Mouse (Mus musculus) effector memory CD4-positive, alpha-beta T cell, adult 5 months (primary cell): ENCODE data around the gene Hist1h2ad. TPM values are rescaled to one million over a fixed set of nuclear protein-coding genes. Genes with fewer than 3 reads are reported as not detected.

ENCODE experiments used
- polyA plus RNA-seq: library from polyadenylated mRNA; unstranded; fragments of 100-300 nt; shearing (Covaris generic); gene quantifications from one replicate; pipeline ENCODE4 v1.2.1, GENCODE M21; 2017

The Hist1h2ad gene
- 0.70 TPM for polyA plus RNA-seq

DNA sequence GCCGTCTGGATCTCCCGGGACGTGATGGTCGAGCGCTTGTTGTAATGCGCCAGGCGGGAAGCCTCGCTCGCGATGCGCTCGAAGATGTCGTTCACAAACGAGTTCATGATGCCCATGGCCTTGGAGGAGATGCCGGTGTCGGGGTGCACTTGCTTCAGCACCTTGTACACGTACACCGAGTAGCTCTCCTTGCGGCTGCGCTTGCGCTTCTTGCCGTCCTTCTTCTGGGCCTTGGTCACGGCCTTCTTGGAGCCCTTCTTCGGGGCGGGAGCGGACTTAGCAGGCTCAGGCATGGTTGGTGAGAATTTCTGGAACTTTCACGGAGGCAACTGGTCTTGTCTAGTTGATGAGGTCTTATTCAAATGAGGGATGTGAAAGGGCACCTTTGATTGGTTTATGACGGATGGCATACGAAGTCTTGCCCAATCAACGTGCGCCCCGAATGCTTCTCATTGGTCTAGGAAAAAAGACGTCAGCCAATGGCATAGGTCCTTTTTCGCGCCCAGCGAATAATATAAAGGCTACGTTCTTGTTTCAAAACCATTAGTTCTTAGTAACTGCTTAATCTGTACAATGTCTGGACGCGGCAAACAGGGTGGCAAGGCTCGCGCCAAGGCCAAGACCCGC lies at the start of gene Hist1h2ad, which contains the start of gene Hist1h2bf:
TSS of gene Hist1h2ad (plus strand) at position 484 of the 627 bp plus-strand sequence.
TSS of gene Hist1h2bf (minus strand) at position 299 of the 627 bp plus-strand sequence.

DNA sequence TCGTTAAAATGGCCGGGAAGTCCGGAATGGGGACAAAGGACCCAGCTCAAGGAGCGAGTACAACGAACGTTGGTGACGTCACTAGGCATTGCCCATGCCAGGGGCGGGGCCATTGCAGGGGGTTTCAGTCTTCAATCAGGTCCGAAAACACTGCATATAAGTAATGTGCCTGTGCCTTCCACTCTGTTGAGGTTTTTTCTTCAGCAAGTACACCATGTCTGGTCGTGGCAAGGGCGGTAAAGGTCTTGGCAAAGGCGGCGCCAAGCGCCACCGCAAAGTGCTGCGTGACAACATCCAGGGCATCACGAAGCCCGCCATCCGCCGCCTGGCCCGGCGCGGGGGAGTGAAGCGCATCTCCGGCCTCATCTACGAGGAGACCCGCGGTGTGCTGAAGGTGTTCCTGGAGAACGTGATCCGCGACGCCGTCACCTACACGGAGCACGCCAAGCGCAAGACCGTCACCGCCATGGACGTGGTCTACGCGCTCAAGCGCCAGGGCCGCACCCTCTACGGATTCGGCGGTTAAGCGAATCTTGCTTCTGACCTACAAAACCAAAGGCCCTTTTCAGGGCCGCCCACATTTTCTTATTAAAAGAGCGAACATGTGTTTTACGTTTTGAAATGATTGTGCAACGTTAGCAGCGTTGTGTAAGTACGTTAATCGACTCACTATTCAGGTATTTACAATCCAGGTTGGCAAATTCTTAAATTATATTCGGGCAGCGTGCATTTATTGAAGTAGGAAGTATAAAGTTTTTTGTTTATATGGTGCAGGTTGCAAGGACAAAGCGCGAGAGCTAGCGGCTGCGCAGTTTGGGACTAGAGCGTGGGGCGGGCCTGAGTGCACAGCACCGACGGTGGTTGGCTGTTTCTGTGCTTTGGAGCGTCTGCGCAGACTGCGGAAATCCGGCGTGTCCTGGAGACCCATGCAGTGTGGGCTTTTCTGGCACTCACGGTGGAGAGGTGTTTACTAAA lies 43.0 kb upstream of the Hist1h2ad start, which contains the start of gene Hist1h4h:
TSS of gene Hist1h4h (plus strand) at position 150 of the 975 bp plus-strand sequence.

DNA sequence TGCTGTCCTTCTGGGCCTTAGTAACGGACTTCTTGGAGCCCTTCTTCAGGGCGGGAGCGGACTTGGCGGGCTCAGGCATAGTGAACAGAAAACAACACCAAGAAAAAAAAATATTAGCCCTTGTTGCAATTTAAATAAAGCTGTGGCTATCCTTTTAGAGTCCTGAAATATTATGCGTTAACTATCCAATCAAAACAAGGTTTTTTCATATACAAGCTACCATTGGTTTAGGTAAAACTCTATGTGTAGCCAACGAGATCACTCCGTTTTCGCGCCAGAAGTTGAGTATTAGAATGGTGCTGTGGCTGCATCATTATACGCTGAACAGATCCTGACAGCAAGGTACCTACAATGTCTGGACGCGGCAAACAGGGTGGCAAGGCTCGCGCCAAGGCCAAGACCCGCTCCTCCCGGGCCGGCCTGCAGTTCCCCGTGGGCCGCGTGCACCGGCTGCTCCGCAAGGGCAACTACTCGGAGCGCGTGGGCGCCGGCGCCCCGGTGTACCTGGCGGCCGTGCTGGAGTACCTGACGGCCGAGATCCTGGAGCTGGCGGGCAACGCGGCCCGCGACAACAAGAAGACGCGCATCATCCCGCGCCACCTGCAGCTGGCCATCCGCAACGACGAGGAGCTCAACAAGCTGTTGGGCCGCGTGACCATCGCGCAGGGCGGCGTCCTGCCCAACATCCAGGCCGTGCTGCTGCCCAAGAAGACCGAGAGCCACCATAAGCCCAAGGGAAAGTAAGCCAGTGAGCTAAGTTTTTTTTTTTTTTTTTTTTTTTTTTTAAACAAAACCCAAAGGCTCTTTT lies 40.4 kb upstream of the Hist1h2ad start, which contains the start of gene Hist1h2af:
TSS of gene Hist1h2af (plus strand) at position 347 of the 808 bp plus-strand sequence.

GRCm38 (mm10) chr13:23535137-23536075 lies 38.8 kb upstream of the Hist1h2ad start, which contains the start of gene Hist1h3g:
Hist1h3g (plus strand) TSS chr13:23535422.

GRCm38 (mm10) chr13:23542999-23543607 lies 31.1 kb upstream of the Hist1h2ad start, which contains the start of gene Hist1h2bh:
Hist1h2bh (minus strand) TSS chr13:23543392.

DNA sequence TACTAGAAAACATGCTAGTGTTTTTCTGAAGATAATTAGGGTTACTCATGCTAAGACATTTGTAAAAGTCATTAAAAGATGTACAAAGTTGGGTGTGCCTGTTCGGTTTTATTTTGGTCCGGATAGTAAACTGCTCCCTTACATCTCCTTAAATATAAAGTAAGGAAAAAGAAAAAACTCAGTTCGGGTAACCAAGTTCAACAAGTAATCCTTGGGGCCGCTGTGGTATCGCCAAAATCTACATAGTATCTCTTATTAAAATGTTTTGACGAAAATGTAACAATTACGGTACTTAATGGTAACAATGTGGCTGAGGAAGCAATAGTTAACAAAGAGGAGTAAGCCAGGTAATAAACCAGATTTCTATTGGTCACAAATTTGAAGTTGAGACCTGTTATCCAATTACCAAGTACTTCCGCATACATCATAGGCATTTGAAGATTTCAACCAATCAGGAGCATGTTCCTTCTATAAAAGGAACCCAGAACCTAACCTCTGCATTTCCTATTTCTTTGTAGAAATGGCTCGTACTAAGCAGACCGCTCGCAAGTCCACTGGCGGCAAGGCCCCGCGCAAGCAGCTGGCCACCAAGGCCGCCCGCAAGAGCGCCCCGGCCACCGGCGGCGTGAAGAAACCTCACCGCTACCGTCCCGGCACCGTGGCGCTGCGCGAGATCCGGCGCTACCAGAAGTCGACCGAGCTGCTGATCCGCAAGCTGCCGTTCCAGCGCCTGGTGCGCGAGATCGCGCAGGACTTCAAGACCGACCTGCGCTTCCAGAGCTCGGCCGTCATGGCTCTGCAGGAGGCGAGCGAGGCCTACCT lies 30.0 kb upstream of the Hist1h2ad start, which contains the start of gene Hist1h3f:
TSS of gene Hist1h3f (plus strand) at position 88 of the 822 bp plus-strand sequence.

GRCm38 (mm10) chr13:23551146-23551834 lies 22.9 kb upstream of the Hist1h2ad start, which contains the start of gene Hist1h4f:
Hist1h4f (minus strand) TSS chr13:23551648.

DNA sequence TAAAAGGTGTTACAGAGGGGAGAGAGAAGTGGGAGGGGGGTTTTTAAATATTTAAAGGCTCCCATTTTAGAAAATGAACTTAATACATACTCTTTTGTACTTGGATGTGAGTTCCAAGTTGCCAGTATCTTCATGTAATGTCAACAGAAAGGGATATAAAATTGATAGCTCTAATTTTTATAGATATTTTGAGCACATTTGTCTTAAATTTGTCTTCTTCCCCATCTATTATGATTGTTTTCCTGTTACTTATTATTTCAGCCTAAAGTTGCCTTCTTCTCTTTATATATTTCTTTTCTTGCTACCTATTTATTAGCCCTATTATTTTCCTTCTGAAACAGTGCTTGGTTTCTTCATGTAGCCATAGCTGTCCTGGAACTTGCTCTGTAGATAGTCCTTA lies 21.2 kb upstream of the Hist1h2ad start, which contains the start of gene Hist1h1d:
TSS of gene Hist1h1d (plus strand) at position 301 of the 400 bp plus-strand sequence.

DNA sequence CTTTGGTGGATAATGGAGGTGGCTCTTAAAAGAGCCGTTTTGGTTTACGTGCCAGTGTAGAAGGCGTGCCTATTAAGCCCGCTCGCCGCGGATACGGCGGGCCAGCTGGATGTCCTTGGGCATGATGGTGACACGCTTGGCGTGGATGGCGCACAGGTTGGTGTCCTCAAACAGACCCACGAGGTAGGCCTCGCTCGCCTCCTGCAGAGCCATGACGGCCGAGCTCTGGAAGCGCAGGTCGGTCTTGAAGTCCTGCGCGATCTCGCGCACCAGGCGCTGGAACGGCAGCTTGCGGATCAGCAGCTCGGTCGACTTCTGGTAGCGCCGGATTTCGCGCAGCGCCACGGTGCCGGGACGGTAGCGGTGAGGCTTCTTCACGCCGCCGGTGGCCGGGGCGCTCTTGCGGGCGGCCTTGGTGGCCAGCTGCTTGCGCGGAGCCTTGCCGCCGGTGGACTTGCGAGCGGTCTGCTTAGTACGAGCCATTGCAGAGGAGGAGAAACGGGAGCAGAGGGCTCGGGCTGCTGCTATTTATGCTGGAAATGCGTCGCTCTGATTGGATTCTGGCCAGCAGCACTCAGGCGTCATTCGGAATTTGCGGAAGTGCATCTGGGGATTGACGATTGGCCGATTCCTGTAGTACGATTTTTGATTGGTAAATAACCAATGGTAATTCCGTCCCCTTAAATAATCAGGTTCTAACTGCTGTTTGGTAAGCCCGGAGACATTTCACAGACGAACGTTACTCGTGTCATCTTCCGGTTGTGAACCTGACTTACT lies 12.1 kb upstream of the Hist1h2ad start, which contains the start of gene Hist1h3e:
TSS of gene Hist1h3e (minus strand) at position 487 of the 777 bp plus-strand sequence.

GRCm38 (mm10) chr13:23571022-23571503 lies 3.1 kb upstream of the Hist1h2ad start, which contains the start of the genes Hist1h2ae and Hist1h2bg:
Hist1h2ae (minus strand) TSS chr13:23571220.
Hist1h2bg (plus strand) TSS chr13:23571396.

DNA sequence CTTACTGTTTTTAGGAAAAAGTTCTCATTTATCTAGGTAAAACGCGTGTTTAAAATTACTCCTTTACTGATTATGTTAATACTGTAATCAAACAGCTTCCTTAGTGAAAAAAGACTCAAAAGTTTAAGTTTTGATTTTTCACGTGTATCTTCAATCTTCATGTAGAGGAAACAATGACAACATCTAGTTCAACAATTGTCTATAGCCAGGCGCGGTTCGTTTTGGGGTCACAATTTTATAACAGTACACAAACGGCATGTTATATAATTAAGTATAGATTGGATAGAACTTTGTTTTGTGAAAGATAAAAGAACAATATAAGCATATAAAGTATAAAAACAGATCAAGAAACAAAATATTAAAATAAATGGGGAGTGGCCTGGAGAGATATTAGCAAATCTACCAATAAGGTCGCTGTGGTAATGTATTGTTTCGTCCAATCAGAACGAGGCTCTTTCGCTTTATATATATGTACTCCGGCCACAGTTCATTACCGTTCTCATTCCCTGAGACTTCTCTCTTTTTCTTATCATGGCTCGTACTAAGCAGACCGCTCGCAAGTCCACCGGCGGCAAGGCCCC lies 1.2 kb downstream of the Hist1h2ad start, which contains the start of gene Hist1h3d:
TSS of gene Hist1h3d (plus strand) at position 493 of the 581 bp plus-strand sequence.

GRCm38 (mm10) chr13:23581408-23582218 lies 7.4 kb downstream of the Hist1h2ad start, which contains the start of gene Hist1h4d:
Hist1h4d (plus strand) TSS chr13:23581598.

DNA sequence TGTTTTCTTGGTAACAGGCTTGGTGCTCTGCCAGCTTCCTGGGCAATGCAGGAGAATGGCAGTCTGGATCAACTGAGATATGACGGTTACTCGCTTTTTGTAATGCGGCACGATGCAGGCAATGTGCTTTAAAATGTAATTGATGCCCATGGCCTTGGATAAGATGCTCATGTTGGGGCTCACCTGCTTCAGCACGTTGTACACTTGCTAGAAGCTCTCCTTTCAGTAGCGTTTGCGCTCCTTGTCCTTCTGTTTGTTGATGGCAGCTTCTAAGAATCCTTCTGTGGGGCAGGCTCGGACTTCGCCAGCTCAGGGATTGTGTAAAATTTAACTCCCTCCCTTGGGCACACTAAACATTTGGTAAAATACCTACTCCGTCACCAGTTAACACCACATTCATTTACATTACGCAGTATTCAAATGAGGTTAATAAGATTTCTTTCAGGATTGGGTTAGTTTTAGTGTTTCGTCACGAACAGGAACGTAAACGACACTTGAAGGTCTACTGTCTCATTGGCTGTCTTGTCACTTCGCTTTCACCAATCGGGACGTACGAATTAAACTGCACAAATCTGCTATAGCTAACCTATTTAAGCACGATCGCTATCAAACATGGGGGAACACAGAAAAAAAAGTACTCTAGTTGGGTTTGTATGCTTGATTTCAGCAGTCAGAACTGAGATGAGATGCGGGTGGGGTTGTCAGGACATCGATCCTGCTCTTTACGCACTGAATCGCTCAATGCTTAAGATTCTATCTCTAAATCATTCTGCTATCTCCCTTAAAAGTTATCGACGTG lies 46.8 kb downstream of the Hist1h2ad start, which contains the start of gene Hist1h2be:
TSS of gene Hist1h2be (minus strand) at position 392 of the 799 bp plus-strand sequence.

DNA sequence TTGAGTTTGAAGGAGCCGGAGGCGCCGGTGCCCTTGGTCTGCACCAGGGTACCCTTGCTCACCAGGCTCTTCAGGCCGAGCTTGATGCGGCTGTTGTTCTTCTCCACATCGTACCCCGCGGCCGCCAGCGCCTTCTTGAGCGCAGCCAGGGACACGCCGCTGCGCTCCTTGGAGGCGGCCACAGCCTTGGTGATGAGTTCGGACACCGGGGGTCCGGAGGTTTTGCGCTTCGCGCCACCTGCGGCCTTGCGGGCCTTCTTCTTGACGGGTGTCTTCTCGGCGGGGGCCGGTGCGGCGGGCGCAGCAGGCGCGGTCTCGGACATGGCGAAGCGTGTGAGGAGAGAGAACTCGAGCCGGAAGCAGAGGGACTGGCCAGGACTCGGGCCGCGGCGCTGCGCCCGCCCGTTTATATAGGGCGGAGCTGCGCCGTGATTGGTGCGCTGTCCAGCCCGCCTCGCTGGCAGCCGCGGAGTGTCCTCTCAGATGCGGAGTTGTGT lies 48.0 kb downstream of the Hist1h2ad start, which contains the start of gene Hist1h1e:
TSS of gene Hist1h1e (minus strand) at position 384 of the 497 bp plus-strand sequence.

